Mouse (Mus musculus) regulatory T cell (primary cell): ENCODE measurements at regions not wholly inside any gene's neighbourhood (a gene's known extent, or its start where the extent isn't known, plus 50 kb on each side); places are given as distances from the start of the nearest gene placed in this dataset.

ENCODE experiments used
- in situ Hi-C: fragments of 300-600 bp; cut with MboI, MseI; formaldehyde crosslinking; loops from one replicate; pipeline ENCODE4 v1.15.1; 2025; ENCODE audit warnings: high pct_unique_total_duplicates

- in situ Hi-C loops = no loop called here
Measured at GRCm38 (mm10) chr2:47750997-47751623, 1062.8 kb upstream of the Acvr2a start.

GRCm38 (mm10) chr2:47755716-47756115 lies 1058.2 kb upstream of the Acvr2a start:
- in situ Hi-C loops = no loop called here

GRCm38 (mm10) chr2:47756248-47756647 lies 1057.7 kb upstream of the Acvr2a start:
- in situ Hi-C loops = no loop called here

GRCm38 (mm10) chr2:47775766-47776165 lies 1038.1 kb upstream of the Acvr2a start:
- in situ Hi-C loops = no loop called here

GRCm38 (mm10) chr2:47776965-47777364 lies 1036.9 kb upstream of the Acvr2a start:
- in situ Hi-C loops = no loop called here

- in situ Hi-C loops = loop anchor here (5.0 kb wide), 1 partner anchor 1096 kb away; no protein-coding TSS in a partner anchor
Measured at GRCm38 (mm10) chr2:47785848-47786247, 1028.1 kb upstream of the Acvr2a start.

- in situ Hi-C loops = no loop called here
Measured at GRCm38 (mm10) chr2:47822746-47823271, 991.1 kb upstream of the Acvr2a start.

- in situ Hi-C loops = no loop called here
Measured at GRCm38 (mm10) chr2:47832493-47832892, 981.4 kb upstream of the Acvr2a start.

- in situ Hi-C loops = no loop called here
Measured at GRCm38 (mm10) chr2:47833517-47833916, 980.4 kb upstream of the Acvr2a start.

- in situ Hi-C loops = no loop called here
Measured at GRCm38 (mm10) chr2:47834055-47834799, 979.7 kb upstream of the Acvr2a start.

- in situ Hi-C loops = no loop called here
Measured at GRCm38 (mm10) chr2:47857229-47857628, 956.7 kb upstream of the Acvr2a start.

GRCm38 (mm10) chr2:47862446-47862845 lies 951.5 kb upstream of the Acvr2a start:
- in situ Hi-C loops = no loop called here

GRCm38 (mm10) chr2:47878002-47878401 lies 935.9 kb upstream of the Acvr2a start:
- in situ Hi-C loops = no loop called here

GRCm38 (mm10) chr2:47879071-47879470 lies 934.8 kb upstream of the Acvr2a start:
- in situ Hi-C loops = no loop called here

- in situ Hi-C loops = no loop called here
Measured at GRCm38 (mm10) chr2:47879796-47880195, 934.1 kb upstream of the Acvr2a start.

GRCm38 (mm10) chr2:47888166-47888565 lies 925.7 kb upstream of the Acvr2a start:
- in situ Hi-C loops = no loop called here

GRCm38 (mm10) chr2:47891366-47891765 lies 922.5 kb upstream of the Acvr2a start:
- in situ Hi-C loops = no loop called here

GRCm38 (mm10) chr2:47892879-47893278 lies 921.0 kb upstream of the Acvr2a start:
- in situ Hi-C loops = no loop called here

GRCm38 (mm10) chr2:47894806-47895205 lies 919.1 kb upstream of the Acvr2a start:
- in situ Hi-C loops = no loop called here

- in situ Hi-C loops = no loop called here
Measured at GRCm38 (mm10) chr2:47914270-47914669, 899.6 kb upstream of the Acvr2a start.

- in situ Hi-C loops = no loop called here
Measured at GRCm38 (mm10) chr2:47914986-47915485, 898.9 kb upstream of the Acvr2a start.

- in situ Hi-C loops = no loop called here
Measured at GRCm38 (mm10) chr2:47922965-47923364, 890.9 kb upstream of the Acvr2a start.

- in situ Hi-C loops = no loop called here
Measured at GRCm38 (mm10) chr2:47926620-47927019, 887.3 kb upstream of the Acvr2a start.
